Mouse (Mus musculus): ENCODE data around the gene Il1rn.

Gene Il1rn

DNA sequence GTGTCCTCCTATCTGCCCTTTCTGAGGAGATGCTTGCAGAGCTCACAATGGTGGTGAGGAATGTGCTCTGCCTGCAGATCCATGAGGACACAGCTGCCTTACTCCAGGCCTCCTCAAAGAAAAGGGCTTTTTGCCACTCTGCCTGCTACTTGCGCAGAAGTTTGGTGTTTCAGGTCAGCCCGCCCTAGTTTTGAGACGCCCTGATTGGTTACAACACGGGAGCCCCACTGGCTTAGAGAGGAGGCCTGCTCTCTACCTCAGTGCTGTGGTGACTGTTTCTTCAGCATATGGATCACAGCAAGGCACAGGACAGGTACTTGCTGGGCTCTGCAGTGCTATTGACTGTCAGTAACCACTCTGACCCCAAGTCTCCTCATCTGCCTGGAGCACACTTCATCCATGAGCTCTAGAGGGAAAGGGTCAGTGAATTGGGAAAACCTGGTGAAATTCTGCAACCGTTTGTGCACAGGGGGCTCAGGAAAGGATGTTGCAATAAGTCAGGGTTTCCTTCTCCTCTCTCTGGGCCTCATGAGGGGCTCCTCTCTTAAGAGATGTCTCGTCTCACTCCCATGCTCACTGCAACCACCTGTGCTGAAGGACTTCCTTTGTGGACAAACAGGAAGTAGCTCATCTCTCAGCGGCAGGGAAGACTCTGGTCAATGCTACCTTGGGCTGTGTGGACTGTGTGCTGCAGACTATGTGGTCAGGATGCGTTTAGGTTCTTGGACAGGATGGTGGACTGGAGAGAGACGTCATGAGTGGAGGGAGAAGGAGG, 46.0 kb downstream of the Il1rn start:
- no peak for DNase-seq

DNA sequence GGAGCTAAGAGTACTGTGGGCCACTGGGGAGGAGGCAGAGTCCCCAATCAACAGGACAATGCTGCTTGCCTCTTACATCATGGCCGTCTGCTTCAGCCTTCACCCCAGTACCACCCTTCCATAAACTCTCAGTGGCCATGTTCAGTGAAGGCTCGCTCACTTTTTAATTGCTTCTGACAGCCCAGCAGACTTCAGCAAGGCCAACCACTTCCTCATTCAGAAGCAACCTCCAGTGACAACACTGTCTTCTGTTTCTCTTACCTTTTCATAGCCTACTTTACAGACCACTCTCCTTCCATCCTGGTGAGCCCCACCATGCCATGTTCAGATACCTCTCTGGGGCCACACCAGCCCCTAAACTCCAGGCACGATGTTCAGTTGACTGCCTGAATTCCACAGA, 47.0 kb downstream of the Il1rn start:
- DNase-seq, result no peak

DNA sequence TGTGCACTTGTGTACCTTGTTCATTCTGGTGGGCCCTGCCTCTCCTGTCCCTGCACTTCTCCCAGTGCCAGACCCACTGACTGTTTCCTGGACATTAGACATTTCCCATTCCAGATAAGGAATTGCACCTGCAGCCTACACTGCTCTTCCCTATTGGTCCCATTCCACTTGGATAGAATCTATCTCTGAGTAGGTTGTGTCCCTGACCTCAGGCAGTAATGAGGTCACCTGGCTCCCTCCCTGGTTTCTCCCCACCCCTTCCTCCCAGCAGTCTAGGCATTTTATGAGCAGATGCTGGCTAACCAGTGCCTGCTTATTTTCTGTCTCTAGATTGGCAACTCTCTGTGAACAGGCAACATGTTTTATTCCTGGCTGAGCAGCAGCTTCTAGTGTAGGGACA, 47.7 kb downstream of the Il1rn start:
- DNase-seq, result no peak

DNA sequence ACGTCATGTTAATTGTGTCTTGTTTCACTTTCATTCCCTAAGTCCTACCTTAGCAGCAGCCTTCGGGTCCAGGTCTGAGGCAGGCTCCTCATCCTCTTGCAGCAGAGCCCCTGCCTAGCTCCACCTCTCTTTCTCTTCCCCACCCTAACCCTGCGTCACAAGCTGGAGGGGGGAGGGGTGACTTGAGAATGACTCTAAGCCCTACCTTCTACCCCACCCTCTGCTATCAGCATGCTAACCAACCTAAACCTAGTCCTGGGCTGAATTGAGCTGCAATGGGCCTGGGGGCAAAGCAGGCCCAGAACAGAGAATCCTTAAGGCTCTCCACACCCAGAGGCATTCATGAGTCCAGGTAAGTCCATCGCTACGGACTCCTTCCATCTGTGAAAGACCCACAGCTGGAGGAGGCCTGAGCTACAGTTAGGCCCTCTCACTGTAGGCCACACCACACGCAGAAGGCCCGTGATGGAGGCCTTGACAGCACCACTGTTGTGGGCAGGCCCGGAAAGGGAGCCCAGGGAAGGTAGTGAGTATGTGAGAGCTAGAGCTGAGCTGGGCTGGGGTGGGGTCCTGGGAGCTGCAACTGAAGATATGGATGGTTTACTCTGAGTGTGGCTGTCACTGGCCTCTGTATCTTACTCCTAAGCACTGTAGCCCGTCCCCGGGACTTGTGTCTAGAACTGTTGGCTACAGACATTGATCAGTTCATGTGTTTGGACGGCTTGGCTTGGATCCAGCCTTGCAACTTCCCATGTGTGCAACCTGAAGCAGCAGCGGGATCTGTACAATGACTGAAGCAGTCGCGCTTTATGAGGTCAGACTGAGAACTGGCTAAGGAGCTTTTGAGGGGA, 48.7 kb downstream of the Il1rn start:
- no peak for DNase-seq

DNA sequence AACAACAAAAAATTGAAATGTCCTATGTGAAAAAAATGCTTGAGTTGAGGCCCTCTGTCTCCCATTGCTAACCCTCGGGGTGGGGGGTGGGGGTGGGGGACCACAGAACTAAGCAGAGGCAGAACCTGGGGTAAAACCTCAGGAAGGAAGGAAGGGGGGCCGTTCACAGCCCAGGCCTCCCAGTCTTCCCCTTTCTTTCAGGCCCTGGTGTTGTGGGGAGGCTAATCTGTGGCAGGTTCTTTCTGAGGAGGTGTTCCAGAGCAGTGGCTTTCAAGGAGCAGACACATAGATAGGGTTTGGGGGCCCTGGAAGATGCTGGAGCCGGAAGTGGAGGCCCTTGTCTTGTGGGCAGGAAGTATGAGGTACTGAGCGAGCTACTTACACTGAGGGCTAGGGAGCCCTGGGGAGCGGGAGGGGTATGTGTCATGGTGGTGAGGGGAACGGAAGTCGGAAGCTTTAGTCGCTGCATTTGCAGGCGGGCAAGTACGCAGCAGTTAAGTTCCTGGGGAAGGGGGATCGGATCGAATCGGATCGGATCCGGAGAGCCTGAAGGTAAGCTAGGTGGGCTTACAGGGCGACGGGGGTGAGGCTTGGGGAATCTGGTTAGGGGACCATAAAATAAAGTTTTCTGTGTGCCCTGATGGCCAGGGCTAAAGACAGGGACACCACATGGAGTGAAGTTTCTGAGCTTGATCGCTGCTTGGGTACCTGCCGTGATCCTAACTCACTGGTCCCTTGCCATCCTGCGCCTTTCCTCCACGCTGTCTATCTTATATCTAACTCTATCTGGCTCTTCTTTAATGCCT, 49.7 kb downstream of the Il1rn start:
- no peak for DNase-seq

DNA sequence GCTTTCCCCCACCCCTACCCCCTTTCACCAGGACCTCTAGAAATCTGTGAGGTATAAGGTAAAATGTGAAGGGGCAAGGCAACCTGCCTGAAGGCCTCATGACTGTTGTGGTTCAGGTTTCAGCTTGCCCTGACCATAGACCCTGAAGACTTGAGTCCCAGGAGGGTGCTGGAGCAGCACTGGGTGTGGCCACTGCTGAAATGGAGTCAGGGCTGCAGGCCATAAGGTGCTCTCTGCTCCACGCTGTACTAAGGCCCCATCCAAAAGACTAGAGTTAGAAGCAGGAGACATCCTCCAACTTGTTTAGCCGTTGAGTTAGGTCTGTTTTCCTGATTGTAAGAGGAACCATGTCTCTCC, 50.3 kb downstream of the Il1rn start:
- no peak for DNase-seq

DNA sequence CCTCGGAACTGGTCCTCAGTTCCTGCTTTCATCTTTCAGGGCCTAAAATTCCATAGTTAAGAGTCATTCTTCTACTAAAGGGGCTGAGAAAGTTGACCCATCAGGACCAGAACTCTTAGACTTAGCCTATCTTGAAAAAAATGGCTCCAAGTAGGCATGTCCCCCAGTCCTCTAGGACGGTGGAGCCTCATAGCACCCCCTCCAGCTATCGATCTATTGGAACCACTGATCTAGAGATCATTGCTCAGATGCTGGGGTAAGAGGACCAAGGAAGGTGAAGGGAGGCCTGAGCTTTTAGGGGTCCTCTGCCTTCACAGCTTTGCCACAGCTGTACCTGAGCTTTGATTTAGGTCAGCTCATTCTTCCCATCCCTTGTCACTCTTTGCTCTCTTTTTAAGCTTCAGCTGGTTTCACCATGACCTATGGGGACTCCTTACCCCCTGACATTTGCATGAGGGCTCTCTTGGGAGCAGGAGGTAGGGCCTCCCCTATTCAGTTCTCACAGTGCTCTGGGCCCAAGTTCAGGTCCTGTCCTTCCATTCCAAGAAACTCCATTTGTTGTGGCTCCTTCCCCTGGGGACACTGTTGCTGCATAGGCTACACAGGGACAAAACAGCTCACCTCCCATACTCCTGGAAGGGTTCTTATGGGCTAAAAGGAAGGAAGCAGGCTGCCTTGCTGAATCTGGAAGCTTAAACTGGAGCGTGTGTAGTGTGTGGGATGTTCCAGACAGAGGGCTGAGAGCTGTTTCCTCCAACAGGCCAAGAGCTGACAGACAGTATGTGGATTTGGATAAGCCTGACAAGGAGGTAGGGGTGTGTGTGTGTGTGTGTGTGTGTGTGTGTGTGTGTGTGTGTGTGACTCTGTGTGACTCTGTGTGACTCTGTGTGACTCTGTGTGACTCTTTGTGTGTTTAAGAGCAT, 51.0 kb downstream of the Il1rn start:
- no peak for DNase-seq

DNA sequence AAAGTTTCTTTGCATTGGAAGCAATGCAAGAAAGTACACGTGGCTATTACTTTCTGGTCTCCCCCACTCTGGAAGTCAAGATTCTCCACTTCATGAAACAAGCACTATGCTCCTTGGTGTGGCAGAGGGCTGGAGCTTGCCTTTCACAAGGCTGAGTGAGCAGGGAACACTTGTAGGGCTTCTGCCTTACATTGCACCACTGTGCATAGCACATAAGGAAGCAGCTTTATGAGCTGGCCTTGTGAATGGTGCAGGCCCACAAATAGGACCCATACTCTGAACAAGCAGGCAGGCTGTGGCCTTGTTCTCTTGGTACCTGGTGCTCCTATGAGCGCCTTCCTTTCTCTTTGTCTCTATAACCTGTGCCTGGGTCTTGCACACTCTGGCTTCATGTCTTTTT, 56.6 kb downstream of the Il1rn start:
- DNase-seq, result no peak

DNA sequence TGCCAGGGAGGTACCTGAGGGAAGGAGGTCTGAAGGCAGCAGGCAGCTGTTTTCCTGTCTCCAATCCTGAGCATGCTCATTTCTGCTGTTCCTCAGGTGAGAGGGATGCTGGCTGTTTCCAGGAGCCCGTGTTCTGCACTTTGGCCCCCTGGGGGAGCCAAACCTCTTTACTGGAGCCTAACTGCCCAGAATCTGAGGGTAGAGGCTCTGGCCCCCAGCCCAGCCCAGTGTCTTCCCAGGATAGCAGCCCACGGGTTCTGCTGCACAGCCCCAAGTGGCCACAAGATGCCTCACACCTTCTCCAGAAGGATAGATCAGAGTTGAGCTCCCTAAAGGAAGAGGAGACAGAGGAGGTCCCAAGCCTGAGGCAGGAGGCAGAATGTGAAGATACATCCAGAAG, 60.5 kb downstream of the Il1rn start:
- no peak for DNase-seq

DNA sequence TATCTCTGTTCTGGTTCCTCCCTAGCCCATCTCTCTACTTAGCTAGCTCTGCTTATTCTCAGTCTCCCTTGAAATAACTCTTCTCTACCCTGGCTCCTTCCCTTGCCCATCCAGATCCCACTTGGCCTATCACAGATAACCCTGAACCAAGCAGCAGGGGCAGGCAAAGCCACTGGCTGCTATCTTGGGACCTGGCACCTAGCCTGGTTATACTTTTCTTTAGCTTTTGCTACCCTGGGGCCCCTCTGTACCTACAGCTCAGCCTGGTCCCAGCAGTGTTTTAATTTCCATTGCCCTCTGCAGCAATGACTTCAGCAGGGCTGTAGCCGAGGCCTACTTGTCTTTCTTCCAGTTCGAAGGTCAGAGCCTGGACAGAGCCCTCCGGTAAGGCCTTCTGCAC, 64.1 kb downstream of the Il1rn start:
- no peak for DNase-seq
